Mouse (Mus musculus): ENCODE data around the gene Gm13289. TPM values are rescaled to one million over a fixed set of nuclear protein-coding genes. Genes with fewer than 3 reads are reported as not detected.
"Not testable (repeated sequence)": the region's sequence is repeated elsewhere in the genome, so short reads cannot be mapped to it uniquely, and the experiment has no call there.

Gene Gm13289
- total RNA-seq, 2 experiments from 2014 or later = not detected

- not testable (repeated sequence) for DNase-seq (ENCODE audit: low spot score in 2 of 2)
Measured at GRCm38 (mm10) chr4:88781831-88782230, 5.1 kb downstream of the Gm13289 start, which contains the start of gene Ifnz. TSS of gene Ifnz (plus strand) at chr4:88782131.

DNA sequence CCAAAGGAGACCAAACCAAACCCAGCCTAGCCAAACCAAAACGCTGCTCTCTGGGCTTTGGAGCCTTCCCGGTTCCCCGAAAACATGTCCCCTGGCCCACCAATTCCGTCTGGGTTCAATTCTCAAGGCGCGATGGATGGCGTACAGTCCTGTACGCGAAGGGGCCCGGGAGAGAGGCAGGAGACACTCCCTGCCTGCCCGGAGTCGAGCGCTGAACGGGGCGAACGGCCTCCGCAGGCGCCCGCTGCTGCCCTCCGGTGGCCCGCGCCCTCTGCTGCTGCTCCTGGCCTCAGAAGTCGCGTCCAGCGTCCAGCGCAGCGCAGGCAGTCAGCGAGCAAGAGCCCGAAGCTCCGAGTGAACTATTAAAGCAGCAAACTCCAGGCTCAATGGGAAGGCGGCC lies 5.6 kb downstream of the Gm13289 start:
- not testable (repeated sequence) for DNase-seq (ENCODE audit: low spot score in 2 of 2)

GRCm38 (mm10) chr4:88785409-88785808 lies 8.7 kb downstream of the Gm13289 start, which contains the start of gene Gm13276:
TSS of gene Gm13276 (plus strand) at chr4:88785709.
- DNase-seq (ENCODE audit: low spot score in 2 of 2) = not testable (repeated sequence)

DNA sequence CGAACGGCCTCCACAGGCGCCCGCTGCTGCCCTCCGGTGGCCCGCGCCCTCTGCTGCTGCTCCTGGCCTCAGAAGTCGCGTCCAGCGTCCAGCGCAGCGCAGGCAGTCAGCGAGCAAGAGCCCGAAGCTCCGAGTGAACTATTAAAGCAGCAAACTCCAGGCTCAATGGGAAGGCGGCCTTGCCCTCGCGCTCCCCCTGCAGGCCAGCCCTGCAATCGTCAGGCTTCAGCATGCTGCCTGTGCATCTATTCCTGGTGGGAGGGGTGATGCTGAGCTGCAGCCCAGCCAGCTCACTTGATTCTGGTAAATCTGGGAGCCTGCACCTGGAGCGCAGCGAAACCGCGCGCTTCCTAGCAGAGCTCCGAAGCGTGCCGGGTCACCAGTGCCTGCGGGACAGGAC lies 11.7 kb downstream of the Gm13289 start, which contains the start of gene Gm13277:
Gm13277 (plus strand) TSS at position 231 of the 400 bp plus-strand sequence.
- DNase-seq (ENCODE audit: low spot score in 2 of 2) = peak; percentile 58 to 79

- not testable (repeated sequence) for DNase-seq (ENCODE audit: low spot score in 2 of 2)
Measured at GRCm38 (mm10) chr4:88791250-88791649, 14.5 kb downstream of the Gm13289 start, which contains the start of gene Gm13278. TSS of gene Gm13278 (plus strand) at chr4:88791550.

DNA sequence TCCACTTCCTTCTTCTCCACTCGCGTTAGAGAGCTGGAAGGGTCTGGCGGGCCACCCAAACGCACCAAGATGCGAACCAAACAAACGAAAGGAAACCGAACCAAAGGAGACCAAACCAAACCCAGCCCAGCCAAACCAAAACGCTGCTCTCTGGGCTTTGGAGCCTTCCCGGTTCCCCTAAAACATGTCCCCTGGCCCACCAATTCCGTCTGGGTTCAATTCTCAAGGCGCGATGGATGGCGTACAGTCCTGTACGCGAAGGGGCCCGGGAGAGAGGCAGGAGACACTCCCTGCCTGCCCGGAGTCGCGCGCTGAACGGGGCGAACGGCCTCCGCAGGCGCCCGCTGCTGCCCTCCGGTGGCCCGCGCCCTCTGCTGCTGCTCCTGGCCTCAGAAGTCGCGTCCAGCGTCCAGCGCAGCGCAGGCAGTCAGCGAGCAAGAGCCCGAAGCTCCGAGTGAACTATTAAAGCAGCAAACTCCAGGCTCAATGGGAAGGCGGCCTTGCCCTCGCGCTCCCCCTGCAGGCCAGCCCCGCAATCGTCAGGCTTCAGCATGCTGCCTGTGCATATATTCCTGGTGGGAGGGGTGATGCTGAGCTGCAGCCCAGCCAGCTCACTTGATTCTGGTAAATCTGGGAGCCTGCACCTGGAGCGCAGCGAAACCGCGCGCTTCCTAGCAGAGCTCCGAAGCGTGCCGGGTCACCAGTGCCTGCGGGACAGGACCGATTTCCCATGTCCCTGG lies 17.4 kb downstream of the Gm13289 start, which contains the start of gene Gm13275:
Gm13275 (plus strand) TSS at position 552 of the 740 bp plus-strand sequence.
- peak; percentile 52 to 63 for DNase-seq (ENCODE audit: low spot score in 2 of 2)

- DNase-seq (ENCODE audit: low spot score in 2 of 2) = not testable (repeated sequence)
Measured at GRCm38 (mm10) chr4:88797097-88797496, 20.4 kb downstream of the Gm13289 start, which contains the start of gene Gm13279. TSS of gene Gm13279 (plus strand) at chr4:88797397.

DNA sequence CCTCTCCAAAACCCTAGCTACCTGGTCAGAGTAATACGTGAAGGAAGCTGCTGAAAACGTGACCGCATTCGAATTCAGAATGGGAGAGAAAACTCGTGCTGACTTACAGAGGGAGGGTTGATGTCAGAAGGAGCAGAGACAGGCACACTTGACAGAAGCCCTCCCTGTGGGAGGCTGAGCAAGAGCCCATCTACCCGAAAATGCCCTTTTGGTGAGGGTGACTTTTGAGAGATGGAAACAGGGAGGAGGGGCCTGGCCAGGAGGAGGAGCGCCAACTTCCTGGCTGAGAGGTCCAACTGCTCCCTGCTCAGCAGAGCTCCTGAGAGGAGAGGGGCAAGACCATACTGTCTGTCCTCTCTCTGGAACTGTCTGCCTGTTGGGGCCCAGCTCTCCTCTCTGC lies 22.6 kb downstream of the Gm13289 start, which contains the start of gene Gm13285:
Gm13285 (plus strand) TSS at position 301 of the 400 bp plus-strand sequence.
- not testable (repeated sequence) for DNase-seq (ENCODE audit: low spot score in 2 of 2)

GRCm38 (mm10) chr4:88802954-88803353 lies 26.2 kb downstream of the Gm13289 start, which contains the start of gene Gm13287:
TSS of gene Gm13287 (plus strand) at chr4:88803254.
- DNase-seq (ENCODE audit: low spot score in 2 of 2) = not testable (repeated sequence)

DNA sequence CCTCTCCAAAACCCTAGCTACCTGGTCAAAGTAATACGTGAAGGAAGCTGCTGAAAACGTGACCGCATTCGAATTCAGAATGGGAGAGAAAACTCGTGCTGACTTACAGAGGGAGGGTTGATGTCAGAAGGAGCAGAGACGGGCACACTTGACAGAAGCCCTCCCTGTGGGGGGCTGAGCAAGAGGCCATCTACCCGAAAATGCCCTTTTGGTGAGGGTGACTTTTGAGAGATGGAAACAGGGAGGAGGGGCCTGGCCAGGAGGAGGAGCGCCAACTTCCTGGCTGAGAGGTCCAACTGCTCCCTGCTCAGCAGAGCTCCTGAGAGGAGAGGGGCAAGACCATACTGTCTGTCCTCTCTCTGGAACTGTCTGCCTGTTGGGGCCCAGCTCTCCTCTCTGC lies 28.5 kb downstream of the Gm13289 start, which contains the start of gene Gm13288:
Gm13288 (plus strand) TSS at position 301 of the 400 bp plus-strand sequence.
- not testable (repeated sequence) for DNase-seq (ENCODE audit: low spot score in 2 of 2)

- DNase-seq (ENCODE audit: low spot score in 2 of 2) = not testable (repeated sequence)
Measured at GRCm38 (mm10) chr4:88805761-88806160, 29.0 kb downstream of the Gm13289 start.

DNA sequence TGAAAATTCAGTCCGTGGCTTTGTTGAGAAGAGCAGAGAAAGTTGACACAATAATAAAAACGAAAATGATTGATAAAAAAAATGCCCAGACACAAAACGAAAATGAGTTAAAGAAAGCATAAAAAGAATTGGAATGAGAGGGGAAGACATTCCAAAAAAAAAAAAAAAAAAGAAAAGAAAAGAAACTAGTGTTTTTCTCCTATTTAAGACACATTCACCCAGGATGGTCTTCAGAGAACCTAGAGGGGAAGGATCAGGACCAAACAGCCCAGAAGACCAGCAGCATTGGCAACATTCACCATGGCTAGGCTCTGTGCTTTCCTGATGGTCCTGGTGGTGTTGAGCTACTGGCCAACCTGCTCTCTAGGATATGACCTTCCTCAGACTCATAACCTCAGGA lies 39.2 kb downstream of the Gm13289 start, which contains the start of gene Ifna7:
Ifna7 (plus strand) TSS at position 301 of the 400 bp plus-strand sequence.
- DNase-seq (ENCODE audit: low spot score in 2 of 2) = no peak

GRCm38 (mm10) chr4:88819659-88820058 lies 42.9 kb downstream of the Gm13289 start, which contains the start of gene Ifna11:
TSS of gene Ifna11 (plus strand) at chr4:88819959.
- DNase-seq (ENCODE audit: low spot score in 2 of 2) = no peak

DNA sequence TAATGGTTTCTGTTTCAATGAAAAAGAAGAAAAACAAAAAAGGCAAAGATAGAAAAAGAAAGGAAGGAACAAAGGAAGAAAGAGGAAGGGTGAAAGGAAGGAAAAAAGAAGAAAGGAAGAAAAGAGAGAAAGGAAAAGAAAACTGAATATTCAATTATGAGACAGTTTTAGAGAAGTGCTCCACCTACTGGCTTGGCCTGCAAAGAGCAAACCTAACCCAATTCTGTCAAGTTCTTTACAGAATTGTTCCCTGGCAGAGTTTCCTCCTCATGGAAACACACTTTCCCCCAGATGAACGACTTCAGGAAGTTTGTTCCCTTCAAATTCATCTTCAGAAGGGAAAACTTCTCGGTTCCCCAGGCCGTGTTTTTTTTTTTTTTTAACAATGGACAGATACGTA lies 46.3 kb downstream of the Gm13289 start:
- DNase-seq (ENCODE audit: low spot score in 2 of 2) = peak in 1 of 2 experiments; percentile 14

Other genes with a start within 250 kb of the Gm13289 start
- gene Ifna15, start 218.7 kb upstream of the Gm13289 start, total RNA-seq (2021) = not detected
- not detected for gene Ifna14, start 205.1 kb upstream of the Gm13289 start, total RNA-seq (2021)
- not detected for gene Ifna9, start 184.5 kb upstream of the Gm13289 start, total RNA-seq (2021)
- gene Ifna12, start 173.5 kb upstream of the Gm13289 start, total RNA-seq (2021) = not detected
- gene C87499, start 142.5 kb upstream of the Gm13289 start, total RNA-seq (2021) = not detected
- not detected for gene Ifna13, start 132.5 kb upstream of the Gm13289 start, total RNA-seq (2021)
- gene Ifna16, start 100.0 kb upstream of the Gm13289 start, total RNA-seq (2021) = not detected
- not detected for gene Ifna2, start 93.0 kb upstream of the Gm13289 start, total RNA-seq (2021)
- gene Ifnab, start 85.6 kb upstream of the Gm13289 start, total RNA-seq (2021) = not detected
- gene Gm26566, start 55.1 kb upstream of the Gm13289 start, total RNA-seq (2021) = 1 to 10 TPM; 1.1 to 1.6 TPM
- gene Klhl9, start 54.5 kb upstream of the Gm13289 start, total RNA-seq (2021) = 100 to 1,000 TPM; 103 to 111 TPM
- gene Gm13271, start 22.1 kb upstream of the Gm13289 start, total RNA-seq (2021) = not detected
- gene Gm13283, start 16.8 kb upstream of the Gm13289 start, total RNA-seq (2021) = not detected
- gene Gm13290, start 3.1 kb upstream of the Gm13289 start, total RNA-seq (2021) = not detected
- gene Gm13272, start 2.9 kb downstream of the Gm13289 start, total RNA-seq (2021) = not detected
- gene Ifnz, start 5.2 kb downstream of the Gm13289 start, total RNA-seq (2021) = not detected
- not detected for gene Gm13276, start 8.8 kb downstream of the Gm13289 start, total RNA-seq (2021)
- not detected for gene Gm13277, start 11.7 kb downstream of the Gm13289 start, total RNA-seq (2021)
- gene Gm13278, start 14.6 kb downstream of the Gm13289 start, total RNA-seq (2021) = not detected
- gene Gm13275, start 17.6 kb downstream of the Gm13289 start, total RNA-seq (2021) = not detected
- not detected for gene Gm13279, start 20.5 kb downstream of the Gm13289 start, total RNA-seq (2021)
- gene Gm13285, start 22.7 kb downstream of the Gm13289 start, total RNA-seq (2021) = not detected
- not detected for gene Gm13287, start 26.3 kb downstream of the Gm13289 start, total RNA-seq (2021)
- gene Gm13288, start 28.6 kb downstream of the Gm13289 start, total RNA-seq (2021) = not detected
- gene Ifna7, start 39.3 kb downstream of the Gm13289 start, total RNA-seq (2021) = not detected
- gene Ifna11, start 43.0 kb downstream of the Gm13289 start, total RNA-seq (2021) = not detected
- gene Ifna6, start 50.5 kb downstream of the Gm13289 start, total RNA-seq (2021) = not detected
- not detected for gene Ifna5, start 58.6 kb downstream of the Gm13289 start, total RNA-seq (2021)
- gene Ifna4, start 64.9 kb downstream of the Gm13289 start, total RNA-seq (2021) = not detected
- not detected for gene Ifna1, start 73.2 kb downstream of the Gm13289 start, total RNA-seq (2021)
- gene Ifne, start 103.3 kb downstream of the Gm13289 start, total RNA-seq (2021) = not detected

Data from layer of hippocampus, adult 18-20 months (tissue).